Mouse (Mus musculus) Patski (cell line): ENCODE results near the gene Serpina1b. TPM values are rescaled to one million over a fixed set of nuclear protein-coding genes. Genes with fewer than 3 reads are reported as not detected.
A peak's percentile ranks its signal among the peaks of the same experiment; 100 is the strongest.
"Not testable (repeated sequence)": the region's sequence is repeated elsewhere in the genome, so short reads cannot be mapped to it uniquely, and the experiment has no call there.

Experiments used
- ATAC-seq: fragments of 100-300 bp; one replicate; pipeline ENCODE4 v1.8.0; 2021
- CTCF ChIA-PET: fragments of 350-600 bp; sonication (Branson Sonifier 250); formaldehyde crosslinking; loops from one replicate; lab custom pipeline; 2022; ENCODE audit warnings: inconsistent platforms; lab: Charles Lee
- POLR2A ChIA-PET: fragments of 350-600 bp; sonication (Branson Sonifier 250); formaldehyde crosslinking; loops from one replicate; lab custom pipeline; 2022; ENCODE audit warnings: antibody characterized with exemption, inconsistent platforms; lab: Charles Lee
- DNase-seq: peaks from one replicate; pipeline ENCODE4 v3.0.0-alpha.2; 2011; ENCODE audit warnings: low read depth, low spot score
- H3K27me3 ChIP-seq: fragments of 371-371 bp; one replicate; pipeline ENCODE4 v1.5.1; 2021
- CTCF ChIP-seq: fragments of 100-300 bp; IDR thresholded peaks from one replicate; pipeline ENCODE4 v1.5.1; 2021
- in situ Hi-C: fragments of 300-500 bp; cut with MboI; formaldehyde crosslinking; loops from 3 replicates; pipeline ENCODE4 v1.11.1; 2018; ENCODE audit warnings: low pct_unique_long_range_greater_than_20kb, mixed read lengths
- polyA plus RNA-seq: library from polyadenylated mRNA; unstranded; gene quantifications from one replicate; pipeline ENCODE4 v1.2.3, GENCODE M21; 2021

Gene Serpina1b
- polyA plus RNA-seq, 1 experiment from 2014 or later: 0.50 TPM

GRCm38 (mm10) chr12:103687021-103687420, 143.2 kb downstream of the Serpina1b start:
- in situ Hi-C loops: loop anchor here (10.0 to 25.0 kb wide), 3 partner anchors 728 to 1300 kb away; no protein-coding TSS in a partner anchor
- DNase-seq (no peak), ATAC-seq (no peak)
- no peak for TF ChIP-seq CTCF
- ChIA-PET POLR2A (no interaction called here), CTCF (interaction anchor here (1.1 kb wide), 1 partner anchor 14 kb away, joined by 4 read pairs; no protein-coding TSS in a partner anchor)
- no peaks in the 10 kb centered on the region for H3K27me3 ChIP-seq

GRCm38 (mm10) chr12:103686050-103686449, 144.1 kb downstream of the Serpina1b start:
- DNase-seq (no peak), ATAC-seq (no peak)
- ChIA-PET POLR2A (no interaction called here), CTCF (interaction anchor here (1.1 to 1.4 kb wide), 2 partner anchors 8 to 14 kb away, joined by 3 to 4 read pairs; no protein-coding TSS in a partner anchor)
- no peaks in the 10 kb centered on the region for H3K27me3 ChIP-seq
- in situ Hi-C loops: loop anchor here (10.0 to 25.0 kb wide), 3 partner anchors 729 to 1301 kb away; no protein-coding TSS in a partner anchor
- TF ChIP-seq CTCF: no peak

- DNase-seq: no peak
- POLR2A ChIA-PET: no interaction called here
- CTCF ChIA-PET: interaction anchor here (1.4 kb wide), 1 partner anchor 9 kb away, joined by 3 read pairs; no protein-coding TSS in a partner anchor
- no peak for TF ChIP-seq CTCF
- in situ Hi-C loops: loop anchor here (10.0 to 25.0 kb wide), 3 partner anchors 729 to 1302 kb away; no protein-coding TSS in a partner anchor
- no peaks in the 10 kb centered on the region for H3K27me3 ChIP-seq
- ATAC-seq: no peak
These were observed 144.8 kb downstream of the Serpina1b start for GRCm38 (mm10) chr12:103685386-103685785.

GRCm38 (mm10) chr12:103683775-103684174, 146.4 kb downstream of the Serpina1b start:
- in situ Hi-C loops: loop anchor here (10.0 to 25.0 kb wide), 3 partner anchors 731 to 1304 kb away; no protein-coding TSS in a partner anchor
- DNase-seq (peak; percentile 81), ATAC-seq (peak; percentile 82)
- no peak for TF ChIP-seq CTCF
- CTCF ChIA-PET: interaction anchor here (1.2 to 1.3 kb wide), 2 partner anchors 12 to 17 kb away, joined by 4 read pairs; no protein-coding TSS in a partner anchor
- POLR2A ChIA-PET: interaction anchor here (1.0 kb wide), 1 partner anchor 12 kb away, joined by 3 read pairs; no protein-coding TSS in a partner anchor
- H3K27me3 ChIP-seq: no peaks in the 10 kb centered on the region

- TF ChIP-seq CTCF: no peak
- POLR2A ChIA-PET: no interaction called here
- no peaks in the 10 kb centered on the region for H3K27me3 ChIP-seq
- DNase-seq: no peak
- peak; percentile 59 for ATAC-seq
- in situ Hi-C loops: loop anchor here (10.0 to 25.0 kb wide), 3 partner anchors 733 to 1306 kb away; no protein-coding TSS in a partner anchor
- CTCF ChIA-PET: interaction anchor here (0.8 to 0.9 kb wide), 2 partner anchors 9 to 27 kb away, joined by 3 read pairs; no protein-coding TSS in a partner anchor
These were observed 148.4 kb downstream of the Serpina1b start for GRCm38 (mm10) chr12:103681739-103682138.

- TF ChIP-seq CTCF: no peak
- in situ Hi-C loops: loop anchor here (10.0 to 25.0 kb wide), 3 partner anchors 734 to 1306 kb away; no protein-coding TSS in a partner anchor
- H3K27me3 ChIP-seq: no peaks in the 10 kb centered on the region
- no peak for ATAC-seq
- ChIA-PET CTCF (interaction anchor here (0.8 to 0.9 kb wide), 2 partner anchors 8 to 28 kb away, joined by 3 read pairs; no protein-coding TSS in a partner anchor), POLR2A (no interaction called here)
- no peak for DNase-seq
These were observed 149.0 kb downstream of the Serpina1b start for GRCm38 (mm10) chr12:103681169-103681568.

- H3K27me3 ChIP-seq, DNase-seq, CTCF ChIA-PET, ATAC-seq: not testable (repeated sequence)
- POLR2A ChIA-PET: interaction anchor here (0.6 kb wide), 1 partner anchor 1352 kb away, joined by 6 read pairs; no protein-coding TSS in a partner anchor
- in situ Hi-C loops: loop anchor here (10.0 to 25.0 kb wide), 3 partner anchors 735 to 1307 kb away; no protein-coding TSS in a partner anchor
These were observed 150.3 kb downstream of the Serpina1b start for GRCm38 (mm10) chr12:103679853-103680252.

Other genes starting within 250 kb of the Serpina1b start
- gene Serpina10, start 198.9 kb downstream of the Serpina1b start, polyA plus RNA-seq: 109 TPM
- 46.6 TPM for gene Serpina6, start 173.2 kb downstream of the Serpina1b start, polyA plus RNA-seq
- gene Serpina16, start 154.2 kb downstream of the Serpina1b start, polyA plus RNA-seq: 1.4 TPM
- 0.49 TPM for gene Serpina1f, start 134.8 kb downstream of the Serpina1b start, polyA plus RNA-seq
- gene Serpina1d, start 56.8 kb downstream of the Serpina1b start, polyA plus RNA-seq: not detected
- gene Serpina1a, start 33.2 kb upstream of the Serpina1b start, polyA plus RNA-seq: 0.05 TPM
- not detected for gene Serpina1c, start 74.5 kb upstream of the Serpina1b start, polyA plus RNA-seq
- gene Serpina1e, start 128.6 kb upstream of the Serpina1b start, polyA plus RNA-seq: 0.14 TPM
- gene Serpina11, start 159.6 kb upstream of the Serpina1b start, polyA plus RNA-seq: not detected
- 0.08 TPM for gene Serpina9, start 183.4 kb upstream of the Serpina1b start, polyA plus RNA-seq
- not detected for gene Serpina12, start 214.1 kb upstream of the Serpina1b start, polyA plus RNA-seq